Mouse (Mus musculus) right cerebral cortex, postnatal 14 days (tissue): ENCODE measurements around the gene Plekhh1.
A peak's percentile ranks its signal among the peaks of the same experiment; 100 is the strongest.

Source experiments
- DNase-seq: peaks from one replicate; pipeline ENCODE4 v3.0.0; 2022

Plekhh1 gene

DNA sequence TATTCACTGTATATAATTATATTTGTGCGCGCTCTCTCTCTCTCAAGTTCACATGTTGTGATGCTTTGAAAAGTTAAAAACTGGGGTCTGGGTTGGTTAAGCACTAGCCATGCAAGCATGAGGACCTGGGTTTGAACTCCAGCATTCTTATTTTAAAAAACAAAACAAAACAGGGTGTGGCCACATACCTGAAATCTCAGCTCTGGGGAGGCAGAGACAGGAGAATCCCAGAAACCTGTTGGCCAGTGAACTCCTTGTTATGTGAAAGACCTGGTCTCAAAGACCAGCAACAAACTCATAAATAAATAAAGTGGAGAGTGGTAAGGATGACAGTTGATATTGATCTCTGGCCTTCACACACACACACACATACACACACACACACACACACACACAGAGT, 5.4 kb downstream of the Plekhh1 start:
- no peak for DNase-seq

GRCm38 (mm10) chr12:79035349-79035748, 6.4 kb downstream of the Plekhh1 start:
- DNase-seq = no peak

GRCm38 (mm10) chr12:79039708-79040107, 10.7 kb downstream of the Plekhh1 start:
- DNase-seq = no peak

DNA sequence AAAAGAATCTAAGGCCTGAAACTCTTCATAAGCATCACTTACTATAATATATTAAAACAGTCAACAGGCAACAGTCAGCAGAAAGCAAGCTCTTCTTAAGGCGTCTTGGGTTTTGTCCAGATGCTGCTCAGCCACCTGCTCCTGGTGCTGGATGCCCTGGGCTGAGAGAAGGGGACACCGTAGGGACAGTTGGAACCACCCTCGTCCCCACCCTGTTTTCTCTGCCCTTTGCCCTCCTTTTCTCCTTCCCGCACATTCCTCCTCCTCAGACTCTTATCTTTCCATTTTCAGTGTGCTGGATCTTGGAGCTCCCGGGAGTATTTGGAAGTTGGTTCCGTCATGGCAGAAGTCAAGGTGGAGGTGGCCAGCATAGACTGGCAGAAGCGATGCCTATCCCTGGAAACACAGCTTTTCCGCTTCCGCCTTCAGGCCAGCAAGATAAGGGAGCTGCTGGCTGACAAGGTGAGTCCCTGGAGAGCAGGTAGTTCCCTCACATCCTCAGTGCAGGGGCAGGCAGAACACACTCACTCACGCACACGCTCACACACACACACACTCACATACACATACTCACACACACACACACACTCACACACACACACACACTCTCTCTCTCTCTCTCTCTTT, 11.4 kb downstream of the Plekhh1 start:
- no peak for DNase-seq

DNA sequence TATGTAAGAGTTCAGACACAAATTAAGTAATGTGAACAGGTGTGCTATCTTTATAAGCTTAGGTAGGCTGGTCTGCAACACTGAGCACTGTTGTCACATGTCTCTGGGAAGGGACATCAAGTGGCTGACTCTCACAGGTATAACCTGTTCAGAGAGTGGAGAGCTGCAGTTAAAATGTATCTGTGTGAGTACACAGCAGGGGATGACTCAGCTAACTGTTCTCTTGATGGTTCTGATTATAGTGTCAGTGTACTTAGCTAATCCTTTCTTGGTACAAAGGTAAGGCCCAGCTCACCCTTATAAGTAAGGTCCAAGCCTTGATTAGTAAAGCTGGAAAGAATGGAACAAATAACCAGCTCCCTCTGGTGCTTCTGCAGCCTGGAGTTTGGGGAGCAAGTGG, 12.5 kb downstream of the Plekhh1 start:
- no peak for DNase-seq

GRCm38 (mm10) chr12:79044668-79045067, 15.7 kb downstream of the Plekhh1 start:
- DNase-seq = peak; percentile 13

DNA sequence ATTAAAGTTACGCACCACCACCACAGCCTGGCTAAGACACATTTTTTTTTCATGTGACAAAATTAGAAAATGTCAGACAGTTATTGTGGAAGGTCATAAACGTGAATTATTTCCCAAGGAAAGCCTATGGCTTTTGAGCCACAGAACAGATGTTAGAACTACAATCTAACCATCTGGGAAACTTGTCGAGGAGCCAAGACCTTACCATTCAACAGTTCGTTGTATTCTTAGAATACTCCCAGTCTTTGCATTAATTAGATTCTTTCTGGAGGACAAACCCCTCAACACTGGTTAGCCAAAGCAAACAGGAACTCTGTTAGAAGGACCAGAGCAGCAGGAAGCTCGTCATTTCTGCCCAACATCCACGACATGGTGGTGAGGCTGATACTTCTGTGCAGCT, 17.2 kb downstream of the Plekhh1 start:
- no peak for DNase-seq

DNA sequence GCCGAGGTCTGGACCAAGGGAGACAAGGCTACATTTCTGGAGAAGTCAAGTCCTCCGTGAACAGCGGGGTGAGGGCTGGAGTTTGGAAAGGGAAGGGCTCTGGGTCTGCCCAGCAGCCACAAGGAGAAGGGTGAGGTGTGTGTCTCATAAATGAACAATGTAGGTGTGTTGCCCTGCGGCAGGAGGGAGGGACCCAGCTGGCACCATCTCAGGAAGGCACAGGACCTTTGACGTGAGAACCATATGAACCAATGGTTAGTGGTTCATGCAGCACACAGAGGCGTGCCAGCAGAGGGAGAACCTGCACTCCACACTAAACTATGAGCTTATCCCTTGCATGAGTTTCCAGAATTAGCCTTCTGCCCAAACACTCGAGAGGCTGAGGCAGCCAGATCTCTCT, 18.2 kb downstream of the Plekhh1 start:
- no peak for DNase-seq

DNA sequence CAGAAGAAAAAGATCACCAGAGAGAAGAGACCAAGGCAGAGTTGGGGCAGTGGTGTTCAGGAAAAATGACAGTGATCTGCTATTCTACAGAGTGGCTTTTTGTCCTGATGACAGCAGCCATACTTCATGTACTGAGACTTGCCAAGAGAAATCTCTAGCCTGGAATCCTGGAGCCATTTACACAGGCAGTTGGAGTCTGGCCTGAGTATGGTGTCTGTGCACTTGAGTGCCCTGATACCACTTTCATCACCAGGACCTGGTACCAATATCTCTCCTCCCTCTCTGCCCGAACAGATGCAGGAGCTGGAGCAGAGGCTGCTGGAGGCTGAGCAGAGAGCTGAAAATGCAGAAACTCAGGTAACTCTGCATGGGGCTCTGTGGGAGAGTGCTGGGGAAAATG, 19.9 kb downstream of the Plekhh1 start:
- no peak for DNase-seq

GRCm38 (mm10) chr12:79049807-79050206, 20.8 kb downstream of the Plekhh1 start:
- no peak for DNase-seq

DNA sequence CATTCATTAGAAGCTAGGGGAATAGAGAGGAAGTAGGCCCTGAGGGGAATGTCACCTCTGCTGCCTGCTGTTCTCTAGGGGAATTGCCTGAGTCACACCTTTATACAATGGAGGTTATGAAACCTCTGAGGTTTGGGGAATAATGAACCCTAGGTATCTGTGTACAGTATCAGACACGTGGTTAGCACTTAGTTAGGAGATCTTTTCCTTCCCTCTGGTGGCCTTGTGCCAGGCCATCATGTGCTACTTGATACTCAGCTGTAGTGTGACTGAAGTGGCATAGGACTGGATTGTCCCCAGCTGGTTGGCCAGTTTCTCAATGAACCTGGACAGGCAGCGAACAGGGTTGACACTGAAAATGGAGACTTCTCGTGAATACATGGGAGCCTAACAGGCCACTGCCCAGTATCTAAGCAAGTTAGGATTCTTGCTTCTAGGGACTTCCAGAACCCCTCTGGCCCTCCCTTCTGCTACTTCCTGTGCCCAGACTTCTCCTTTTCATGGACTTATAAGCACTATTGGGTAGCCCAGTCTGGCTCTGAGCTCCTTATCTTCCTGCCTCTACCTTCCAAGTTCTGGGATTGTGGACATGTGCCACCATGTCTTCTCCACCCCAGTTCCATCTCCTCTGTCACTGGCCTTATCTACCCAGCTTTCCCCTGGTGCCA, 21.7 kb downstream of the Plekhh1 start:
- DNase-seq = no peak

DNA sequence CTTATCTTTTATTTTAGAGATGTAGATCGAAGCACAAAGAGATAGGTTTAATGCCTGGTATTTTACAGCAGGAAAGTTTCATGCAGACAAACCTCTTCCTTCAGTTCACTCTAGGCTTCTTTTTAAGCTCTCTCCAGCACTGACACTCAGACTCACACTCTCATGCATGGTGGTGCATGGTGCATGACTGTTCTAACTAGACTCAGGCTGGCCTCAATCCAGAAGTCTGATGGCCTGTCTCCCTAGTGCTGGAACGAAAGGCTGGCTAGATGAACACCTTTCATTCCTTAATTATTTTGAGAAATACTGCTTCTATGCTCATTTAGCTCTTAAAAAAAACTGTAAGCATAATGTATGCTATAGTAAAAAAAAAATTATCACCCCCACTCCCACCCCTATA, 23.1 kb downstream of the Plekhh1 start:
- no peak for DNase-seq

DNA sequence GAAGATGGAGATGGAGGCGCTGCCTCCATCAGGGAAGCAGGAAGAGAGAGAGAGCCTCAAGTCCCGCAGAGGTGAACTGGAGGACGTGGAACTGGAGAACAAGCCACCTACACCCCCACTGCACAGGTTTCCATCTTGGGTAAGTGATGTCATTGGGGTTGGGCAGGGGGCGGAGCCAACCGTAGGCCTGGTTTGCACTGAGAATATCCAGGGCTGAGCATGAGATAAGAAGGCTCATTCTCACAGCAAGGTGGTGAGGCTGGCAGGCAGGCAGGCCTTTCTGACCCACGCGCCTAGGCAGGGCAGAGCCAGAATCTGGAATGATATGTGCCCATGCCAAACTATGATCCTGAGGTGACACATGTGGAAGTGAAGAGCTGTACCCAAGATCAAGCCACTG, 26.3 kb downstream of the Plekhh1 start:
- DNase-seq = no peak

- no peak for DNase-seq
These were observed 30.6 kb downstream of the Plekhh1 start for GRCm38 (mm10) chr12:79059573-79059972.

DNA sequence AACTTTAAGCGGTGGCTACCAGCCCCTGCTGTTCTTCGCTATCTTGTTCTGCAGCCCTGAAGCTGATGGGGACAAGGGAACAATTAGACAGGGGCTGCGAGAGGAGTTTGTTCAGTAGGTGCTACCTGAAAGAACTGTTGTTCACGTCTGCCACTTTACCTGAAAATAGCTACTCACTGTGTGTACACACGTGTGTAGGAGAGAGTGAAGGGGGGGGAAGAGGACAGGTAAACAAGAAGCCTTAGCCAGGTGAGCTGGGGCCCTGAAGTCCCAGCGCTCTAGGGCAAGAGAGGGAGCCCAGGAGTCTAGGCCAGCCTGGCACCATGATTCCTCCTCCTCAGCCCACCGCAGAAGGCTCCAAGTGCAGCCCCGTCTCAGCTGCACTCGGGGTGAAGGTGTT, 31.2 kb downstream of the Plekhh1 start:
- DNase-seq = no peak

- no peak for DNase-seq
These were observed 32.0 kb downstream of the Plekhh1 start for GRCm38 (mm10) chr12:79060766-79061652.

GRCm38 (mm10) chr12:79064451-79064850, 35.5 kb downstream of the Plekhh1 start:
- no peak for DNase-seq

DNA sequence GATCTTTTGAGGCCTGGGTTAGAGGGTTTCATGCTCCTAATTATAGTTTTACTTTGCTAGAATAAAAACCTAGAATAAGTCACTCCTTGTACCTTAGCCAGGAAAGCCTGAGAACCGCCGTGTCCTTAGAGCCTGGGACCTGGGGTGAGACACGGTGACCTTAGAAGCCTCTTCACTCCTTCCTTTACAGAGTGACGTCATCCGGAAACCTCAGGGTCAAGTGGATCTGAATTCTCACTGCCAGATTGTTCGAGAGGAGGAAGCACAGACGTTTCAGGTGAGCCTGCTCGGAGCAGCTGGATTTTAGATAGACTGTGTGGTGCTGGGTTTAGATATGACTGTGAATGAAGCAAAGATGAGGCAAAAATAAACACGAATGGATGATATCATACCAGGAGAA, 37.5 kb downstream of the Plekhh1 start:
- no peak for DNase-seq

DNA sequence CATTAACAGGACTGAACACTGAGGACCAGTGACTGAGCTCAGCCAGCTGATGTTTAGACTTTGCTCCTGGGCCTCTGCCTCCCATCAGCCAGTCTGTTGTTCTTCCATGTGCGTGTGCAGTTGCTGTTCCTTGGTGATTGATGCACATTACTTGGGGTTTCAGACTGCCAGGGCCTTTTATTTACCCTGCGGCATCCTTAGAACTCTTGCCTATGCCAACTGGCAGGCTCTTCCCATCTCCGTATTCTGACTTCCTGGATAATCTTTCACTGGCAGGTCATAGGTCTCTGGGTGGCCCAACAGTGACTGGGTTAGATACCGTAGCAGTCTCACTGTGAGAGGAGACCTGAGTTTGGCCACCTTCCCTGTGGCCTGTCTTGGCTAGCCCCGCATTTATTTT, 38.6 kb downstream of the Plekhh1 start:
- DNase-seq = no peak

- no peak for DNase-seq
These were observed 39.3 kb downstream of the Plekhh1 start for GRCm38 (mm10) chr12:79068306-79068705.

- DNase-seq = no peak
These were observed 40.2 kb downstream of the Plekhh1 start for GRCm38 (mm10) chr12:79069187-79069608.

- DNase-seq = no peak
These were observed 41.0 kb downstream of the Plekhh1 start for GRCm38 (mm10) chr12:79069916-79070315.

- peak; percentile 10 for DNase-seq
These were observed 41.9 kb downstream of the Plekhh1 start for GRCm38 (mm10) chr12:79070736-79071333.
